Mouse (Mus musculus) adrenal gland, adult 18-20 months (tissue): ENCODE results near the gene Sugp2. TPM values are rescaled to one million over a fixed set of nuclear protein-coding genes. Genes with fewer than 3 reads are reported as not detected.

ENCODE experiments used
- DNase-seq, 2 experiments: peaks; one replicate each; pipeline ENCODE4 v3.0.0; 2021 to 2022; ENCODE audit warnings: low spot score in 2 of 2
- total RNA-seq, 2 experiments: library from RNA; stranded (reverse); gene quantifications; 1 replicate in 1 of 2; 2 replicates in 1 of 2; pipeline ENCODE4 v1.2.3; 2021

The Sugp2 gene
- total RNA-seq, 2 experiments from 2014 or later, result 31.4 to 33.7 TPM

- no peak for DNase-seq
Observed at GRCm38 (mm10) chr8:70279266-70279665, 45.2 kb downstream of the Sugp2 start.

GRCm38 (mm10) chr8:70281001-70281400 is 47.0 kb downstream of the Sugp2 start:
- no peak for DNase-seq

DNA sequence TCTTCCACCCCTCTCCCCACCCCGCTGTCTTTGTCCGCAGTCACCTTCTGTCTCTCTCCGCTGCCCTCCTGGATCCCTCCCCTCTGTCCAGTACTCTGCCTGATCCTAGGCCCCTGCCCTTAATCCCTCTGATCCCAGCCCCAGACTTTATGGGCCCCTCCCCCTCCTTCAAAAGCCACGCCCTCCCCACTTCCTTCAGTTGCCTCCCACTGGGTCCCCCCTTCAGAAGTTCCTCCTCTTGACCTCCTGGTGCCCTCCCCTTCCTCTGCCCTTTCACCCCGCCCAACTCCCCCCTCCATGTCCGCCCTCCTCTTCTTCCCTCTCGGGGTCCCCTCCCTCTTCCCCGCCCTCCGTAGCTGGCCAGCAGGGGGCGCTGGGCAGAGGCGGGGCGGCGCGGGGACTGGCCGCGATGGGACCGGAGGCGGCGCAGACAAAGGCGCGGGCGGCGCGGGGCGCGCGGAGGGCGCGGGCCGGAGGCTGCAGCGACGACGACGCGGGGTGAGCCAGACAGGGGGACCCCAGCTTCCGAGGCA is 48.6 kb downstream of the Sugp2 start, which contains the start of gene Homer3:
TSS of gene Homer3 (plus strand) at position 225 of the 533 bp plus-strand sequence.
- peak; percentile 91 to 97 for DNase-seq

DNA sequence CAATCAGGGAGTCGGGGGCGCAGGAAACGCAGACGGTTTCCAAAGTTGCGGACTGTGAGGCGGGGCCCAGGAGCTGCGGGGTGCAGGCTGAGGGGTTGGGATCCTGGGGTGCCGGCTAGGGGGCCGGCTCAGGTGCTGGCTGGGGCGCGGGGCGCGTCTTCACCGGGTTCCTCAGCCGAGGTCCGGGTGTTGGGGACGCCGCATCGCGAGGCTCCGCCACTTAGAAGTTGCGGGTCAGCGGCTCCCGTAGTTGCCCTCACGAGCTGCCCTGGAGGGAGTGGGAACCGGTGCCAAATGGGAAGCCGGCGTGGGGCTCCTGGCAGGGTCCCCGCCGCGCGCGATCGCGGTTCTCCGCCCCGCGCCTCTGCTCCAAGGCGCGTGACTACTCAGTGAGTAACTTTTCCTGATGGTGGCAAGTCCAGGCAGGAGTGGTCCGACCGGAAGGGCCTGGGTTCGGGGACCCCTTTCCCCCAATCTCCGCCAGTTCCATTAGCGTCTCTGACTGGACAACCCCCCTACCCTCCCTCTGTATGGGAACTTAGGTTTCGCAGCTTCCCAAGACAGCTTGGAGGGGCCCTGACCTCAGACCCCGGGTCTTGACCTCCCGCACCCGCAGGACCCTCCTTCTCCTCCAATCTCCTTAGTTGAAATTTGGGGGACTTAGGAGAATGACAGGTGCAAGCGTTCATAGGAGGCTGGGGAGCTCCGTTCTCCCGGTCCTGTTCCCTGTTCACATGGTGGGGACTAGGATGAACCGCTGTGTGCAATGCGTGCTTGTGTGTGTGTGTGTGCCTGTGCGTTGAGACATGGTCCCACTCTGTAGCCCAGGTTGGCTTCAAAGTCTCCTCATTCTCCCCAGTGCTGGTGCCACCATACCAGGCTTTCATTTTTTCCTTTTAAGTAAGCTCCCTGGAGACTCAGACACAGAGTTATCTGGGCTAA is 49.4 kb downstream of the Sugp2 start:
- DNase-seq, result no peak

DNA sequence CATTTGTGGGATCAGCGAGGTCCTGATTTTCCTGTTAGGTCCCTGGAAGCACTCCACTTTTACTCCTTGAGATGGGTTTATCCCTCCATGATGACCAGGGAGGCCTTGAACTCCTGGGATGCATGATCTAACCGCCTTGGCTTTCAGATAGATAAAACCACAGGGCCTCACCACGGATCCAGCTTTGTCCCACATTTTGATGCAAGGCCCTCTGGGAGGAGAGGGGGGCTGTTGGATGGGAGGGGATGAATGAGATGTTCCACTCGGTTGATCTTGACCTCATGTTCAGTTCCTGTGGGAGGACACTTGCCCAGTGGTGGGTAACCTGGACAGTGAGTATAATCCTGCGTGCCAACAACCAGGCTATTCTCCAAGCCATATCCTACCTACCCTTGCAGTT is 50.4 kb downstream of the Sugp2 start:
- no peak for DNase-seq

DNA sequence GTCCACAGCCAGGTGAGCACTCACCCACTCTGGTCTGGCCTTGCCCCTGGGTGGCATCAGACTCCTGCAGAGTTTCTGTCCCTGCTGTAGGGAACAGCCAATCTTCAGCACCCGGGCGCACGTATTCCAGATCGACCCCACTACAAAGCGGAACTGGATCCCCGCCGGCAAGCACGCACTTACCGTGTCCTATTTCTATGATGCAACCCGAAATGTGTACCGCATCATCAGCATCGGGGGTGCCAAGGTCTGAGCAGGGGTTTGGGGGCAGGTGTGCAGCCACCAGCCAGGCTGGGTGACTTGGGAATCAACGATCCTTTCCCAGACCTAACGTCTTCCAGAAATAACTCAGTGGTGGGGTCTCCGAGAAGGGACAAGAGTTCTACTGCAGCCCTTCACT is 51.3 kb downstream of the Sugp2 start:
- DNase-seq, result no peak

GRCm38 (mm10) chr8:70286737-70287136 is 52.7 kb downstream of the Sugp2 start:
- no peak for DNase-seq

- DNase-seq, result no peak
Observed at GRCm38 (mm10) chr8:70293988-70294405, 60.0 kb downstream of the Sugp2 start.

DNA sequence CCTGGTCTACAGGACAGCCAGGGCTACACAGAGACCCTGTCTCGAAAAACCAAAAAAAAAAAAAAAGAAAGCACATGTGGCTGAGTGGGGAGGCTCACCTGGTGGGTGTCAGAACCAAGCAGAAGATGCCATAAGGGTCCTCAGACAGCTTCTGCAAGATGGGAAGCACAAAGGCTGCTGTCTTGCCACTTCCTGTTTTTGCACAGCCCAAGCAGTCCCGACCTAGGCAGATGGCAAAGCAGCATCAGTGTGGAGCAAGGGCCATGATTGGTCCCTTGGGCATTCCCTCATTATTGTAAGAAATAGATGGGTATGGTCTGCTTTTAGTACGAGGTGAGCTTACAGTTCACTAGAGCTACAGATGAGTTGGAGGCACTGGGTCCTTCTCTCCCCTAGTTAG is 66.9 kb downstream of the Sugp2 start:
- no peak for DNase-seq

DNA sequence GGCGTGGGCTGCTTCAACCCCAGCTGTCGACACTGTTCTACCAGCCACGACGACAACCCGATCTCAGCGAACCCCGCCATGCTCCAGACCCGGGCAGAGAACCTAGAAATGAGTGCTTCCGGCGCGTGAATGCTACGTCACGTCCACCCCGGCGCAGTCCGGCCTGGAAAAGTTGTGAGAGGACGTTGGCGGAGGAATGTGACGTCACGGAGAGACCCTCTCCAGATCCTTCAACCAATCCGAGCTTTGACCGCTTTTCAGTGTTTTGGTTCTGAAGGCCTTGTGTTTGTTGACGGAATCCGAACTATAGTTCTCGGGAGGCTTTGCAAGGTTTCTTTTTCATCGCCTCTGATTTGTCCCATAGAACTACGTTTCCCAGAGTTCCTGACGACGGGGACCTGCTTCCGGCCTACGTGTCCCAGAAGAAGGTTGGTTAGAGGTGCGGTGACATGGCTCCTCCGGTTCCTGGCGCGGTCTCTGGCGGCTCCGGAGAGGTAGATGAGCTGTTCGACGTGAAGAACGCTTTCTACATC is 68.4 kb downstream of the Sugp2 start, which contains the start of the genes Ddx49 and Cope:
TSS of gene Ddx49 (minus strand) at position 132 of the 533 bp plus-strand sequence.
TSS of gene Cope (plus strand) at position 161 of the 533 bp plus-strand sequence.
- peak; percentile 91 to 94 for DNase-seq

DNA sequence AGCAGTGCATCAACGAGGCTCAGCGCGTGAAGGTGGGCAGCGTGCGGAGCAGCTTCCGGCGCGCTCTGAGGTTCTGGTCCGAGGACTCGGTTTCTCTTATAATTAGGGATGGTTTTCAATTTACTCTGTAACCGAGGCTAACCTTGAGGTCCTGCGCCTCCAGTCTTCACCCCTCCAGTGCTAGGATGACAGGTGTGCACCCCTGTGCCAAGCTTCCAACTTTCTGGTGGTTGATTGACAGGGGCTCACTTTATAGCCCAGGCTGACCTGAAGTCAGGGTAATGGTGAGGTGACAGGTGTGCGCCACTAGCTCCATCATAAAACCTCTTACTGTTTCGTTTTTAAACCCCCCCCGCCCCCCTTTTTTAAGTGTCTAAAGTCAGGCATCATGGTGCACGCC is 68.9 kb downstream of the Sugp2 start:
- no peak for DNase-seq

DNA sequence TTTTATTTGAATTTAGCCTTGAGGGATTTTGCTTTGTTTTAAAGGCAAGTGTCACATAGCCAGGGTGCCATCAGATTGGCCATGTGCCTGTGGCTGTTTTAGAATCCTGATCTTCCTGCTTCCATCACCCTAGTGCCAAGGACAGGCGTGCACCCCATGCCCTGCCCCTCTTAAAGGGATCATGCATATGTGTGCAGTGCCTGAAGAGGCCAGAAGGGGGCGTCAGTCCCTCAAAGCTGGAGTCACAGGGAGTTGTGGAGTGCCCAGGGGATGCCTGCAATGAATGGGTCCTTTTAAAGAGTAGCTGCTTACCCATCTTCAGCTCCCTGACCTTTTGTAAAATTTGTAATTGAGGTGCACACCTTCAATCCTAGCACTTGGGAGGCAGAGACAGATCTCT is 75.3 kb downstream of the Sugp2 start:
- DNase-seq, result no peak

- no peak for DNase-seq
Observed at GRCm38 (mm10) chr8:70313399-70313798, 79.4 kb downstream of the Sugp2 start.

DNA sequence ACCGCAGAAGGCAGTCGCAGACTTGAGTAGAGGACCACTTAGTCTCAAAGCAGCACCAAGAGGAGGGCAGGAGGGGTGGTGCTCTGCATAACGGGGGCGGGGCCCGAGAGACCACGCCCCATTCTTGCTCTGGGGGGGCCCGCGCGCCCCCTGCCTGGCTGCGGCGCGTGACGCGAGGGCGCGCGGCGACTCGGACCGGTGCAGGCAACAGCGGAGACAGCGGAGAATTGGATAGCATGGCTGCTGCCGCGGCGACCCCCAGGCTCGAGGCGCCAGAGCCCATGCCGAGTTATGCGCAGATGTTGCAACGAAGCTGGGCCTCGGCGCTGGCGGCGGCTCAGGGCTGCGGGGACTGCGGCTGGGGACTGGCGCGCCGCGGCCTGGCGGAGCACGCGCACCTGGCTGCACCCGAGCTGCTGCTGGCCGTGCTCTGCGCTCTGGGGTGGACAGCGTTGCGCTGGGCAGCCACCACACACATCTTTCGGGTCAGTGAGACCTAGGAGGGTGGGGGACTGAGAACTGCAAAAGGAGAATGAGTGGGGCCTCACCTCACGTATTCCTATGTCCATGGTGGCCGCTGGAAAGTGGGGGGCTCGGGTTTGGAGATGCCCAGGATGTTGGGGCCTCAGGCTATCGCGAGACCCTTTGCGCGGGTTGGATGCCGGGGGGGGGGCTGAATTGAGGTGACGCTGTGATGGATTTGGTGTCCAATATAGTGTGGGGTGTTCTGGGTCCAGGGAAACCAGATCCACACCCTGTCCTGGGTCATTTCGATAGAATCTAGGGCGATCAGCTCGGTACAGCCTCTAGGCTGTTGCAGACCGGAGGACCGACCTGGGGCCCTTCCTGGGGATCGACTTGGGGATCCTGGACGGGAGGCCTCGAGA is 81.8 kb downstream of the Sugp2 start, which contains the start of gene Cers1:
TSS of gene Cers1 (plus strand) at position 152 of the 887 bp plus-strand sequence.
- peak; percentile 58 to 65 for DNase-seq

- no peak for DNase-seq
Observed at GRCm38 (mm10) chr8:70316511-70317504, 82.8 kb downstream of the Sugp2 start.

GRCm38 (mm10) chr8:70317872-70318271 is 83.8 kb downstream of the Sugp2 start:
- no peak for DNase-seq

DNA sequence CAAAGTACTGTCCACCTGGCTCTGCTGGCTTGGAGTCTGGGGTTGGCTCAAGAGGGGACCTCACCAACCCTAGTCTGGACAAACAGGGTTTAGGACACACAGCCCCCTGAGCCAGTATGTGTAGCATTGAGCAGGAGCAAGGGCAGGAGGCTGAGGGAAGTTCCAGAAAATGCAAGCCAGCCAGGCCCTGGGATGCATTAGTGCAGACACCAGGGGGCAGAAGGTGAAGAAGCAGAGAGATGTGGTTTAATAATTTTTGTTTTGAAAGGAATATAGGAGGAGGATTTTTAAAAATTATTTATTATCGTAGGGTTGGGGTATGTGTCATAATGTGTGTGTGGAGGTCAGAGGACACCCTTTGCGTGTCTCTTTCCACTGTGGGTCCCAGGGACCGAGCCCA is 89.7 kb downstream of the Sugp2 start:
- no peak for DNase-seq

GRCm38 (mm10) chr8:70327512-70327911 is 93.5 kb downstream of the Sugp2 start:
- DNase-seq, result no peak

DNA sequence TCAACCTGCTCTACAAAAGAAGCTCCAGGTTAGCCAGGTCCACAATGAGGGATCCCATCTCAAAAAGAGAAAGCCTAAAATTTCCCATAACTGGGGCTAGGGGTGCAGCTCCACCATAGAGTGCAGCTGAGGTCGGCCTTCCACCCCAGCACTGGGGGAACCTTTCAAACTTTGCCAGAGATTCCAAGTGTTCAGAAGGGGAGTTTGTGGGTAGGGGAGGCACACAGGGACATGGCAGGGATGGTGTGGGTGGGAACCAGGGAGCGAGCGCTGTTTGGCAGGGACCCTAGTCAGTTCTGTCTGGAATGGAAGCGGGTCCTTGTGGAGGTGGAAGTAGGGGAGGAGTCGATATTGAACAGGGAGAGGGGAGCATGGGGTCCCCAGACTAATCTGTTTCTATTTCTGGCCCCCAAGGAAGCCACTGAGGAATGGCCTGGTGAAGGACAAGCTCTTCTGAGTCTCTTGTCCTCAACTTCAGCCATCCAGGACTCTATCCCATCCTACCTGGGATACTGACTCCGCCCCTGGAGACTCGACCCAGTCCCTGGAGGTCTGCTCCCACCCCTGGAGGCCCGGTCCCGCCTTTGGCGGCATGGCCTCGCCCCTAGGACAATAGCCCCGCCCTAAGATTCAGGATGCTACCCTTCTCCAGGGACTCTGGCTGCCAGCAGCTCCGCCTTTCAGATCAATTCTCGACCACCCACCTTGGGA is 95.3 kb downstream of the Sugp2 start, which contains the start of gene Gdf1:
TSS of gene Gdf1 (plus strand) at position 694 of the 711 bp plus-strand sequence.
- no peak for DNase-seq
